Mouse (Mus musculus): ENCODE data around the gene Med24. TPM values are rescaled to one million over a fixed set of nuclear protein-coding genes. Genes with fewer than 3 reads are reported as not detected.

Gene Med24
- total RNA-seq, 2 experiments from 2014 or later = 14.7 to 30.6 TPM

GRCm38 (mm10) chr11:98766346-98766745, 37.1 kb upstream of the Med24 start:
- no peak for ATAC-seq (replicated peaks; ENCODE audit: low FRiP score, poor library complexity, severe bottlenecking)

GRCm38 (mm10) chr11:98765421-98766309, 36.4 kb upstream of the Med24 start:
- ATAC-seq (replicated peaks; ENCODE audit: low FRiP score, poor library complexity, severe bottlenecking) = no peak

- no peak for ATAC-seq (replicated peaks; ENCODE audit: low FRiP score, poor library complexity, severe bottlenecking)
Observed at GRCm38 (mm10) chr11:98764746-98765145, 35.5 kb upstream of the Med24 start.

GRCm38 (mm10) chr11:98764091-98764490, 34.9 kb upstream of the Med24 start:
- no peak for ATAC-seq (replicated peaks; ENCODE audit: low FRiP score, poor library complexity, severe bottlenecking)

DNA sequence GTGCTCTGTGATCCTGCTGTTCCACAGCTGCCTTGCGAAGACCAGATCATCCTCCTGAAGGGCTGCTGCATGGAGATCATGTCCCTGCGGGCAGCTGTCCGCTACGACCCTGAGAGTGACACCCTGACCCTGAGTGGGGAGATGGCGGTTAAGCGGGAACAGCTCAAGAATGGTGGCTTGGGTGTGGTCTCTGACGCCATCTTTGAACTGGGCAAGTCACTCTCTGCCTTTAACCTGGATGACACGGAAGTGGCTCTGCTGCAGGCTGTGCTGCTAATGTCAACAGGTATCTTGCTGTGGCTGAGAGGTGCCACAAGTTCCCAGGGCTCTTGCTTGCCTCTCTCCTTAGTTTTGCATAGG, 34.2 kb upstream of the Med24 start:
- ATAC-seq (replicated peaks; ENCODE audit: low FRiP score, poor library complexity, severe bottlenecking) = no peak

- ATAC-seq (replicated peaks; ENCODE audit: low FRiP score, poor library complexity, severe bottlenecking) = no peak
Observed at GRCm38 (mm10) chr11:98762756-98763501, 33.7 kb upstream of the Med24 start.

DNA sequence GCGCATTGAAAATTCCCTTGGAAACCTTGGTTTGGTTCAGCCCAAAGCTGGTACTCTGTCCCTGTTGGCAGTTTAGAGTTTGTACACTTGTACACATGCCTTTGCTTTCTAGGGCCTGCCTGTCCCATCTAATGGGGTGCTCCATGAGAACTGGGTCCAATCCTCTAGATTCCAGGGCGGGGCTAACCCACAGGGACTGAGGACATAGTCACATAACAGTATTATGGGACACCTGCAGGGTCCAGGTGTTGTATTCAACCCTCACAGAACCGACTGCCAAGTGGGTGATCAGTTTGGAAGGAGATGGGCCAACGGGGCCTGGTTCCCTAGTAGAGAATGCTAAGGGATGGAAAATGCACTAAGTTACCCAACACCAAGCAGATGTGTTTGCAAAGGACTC, 32.7 kb upstream of the Med24 start:
- no peak for ATAC-seq (replicated peaks; ENCODE audit: low FRiP score, poor library complexity, severe bottlenecking)

DNA sequence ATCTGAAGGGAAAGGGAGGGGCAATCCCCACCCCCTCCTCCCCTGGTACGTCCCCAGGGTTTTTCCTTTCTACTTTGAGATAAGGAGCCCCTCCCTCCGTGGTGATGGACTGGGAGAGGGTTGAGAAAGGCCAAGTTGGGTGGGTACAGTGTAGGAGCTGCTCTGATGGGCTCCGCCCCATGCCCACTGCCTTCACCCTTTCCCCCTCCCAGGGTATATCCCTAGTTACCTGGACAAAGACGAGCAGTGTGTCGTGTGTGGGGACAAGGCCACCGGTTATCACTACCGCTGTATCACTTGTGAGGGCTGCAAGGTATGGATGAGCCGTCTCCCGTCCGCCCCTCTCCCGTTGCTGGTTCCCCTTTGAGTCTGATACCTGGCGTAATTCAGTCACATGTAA, 27.5 kb upstream of the Med24 start:
- ATAC-seq (replicated peaks; ENCODE audit: low FRiP score, poor library complexity, severe bottlenecking) = no peak

GRCm38 (mm10) chr11:98755726-98756380, 26.6 kb upstream of the Med24 start:
- ATAC-seq (replicated peaks; ENCODE audit: low FRiP score, poor library complexity, severe bottlenecking) = no peak

- peak; percentile 76 for ATAC-seq (replicated peaks; ENCODE audit: low FRiP score, poor library complexity, severe bottlenecking)
Observed at GRCm38 (mm10) chr11:98754621-98755181, 25.5 kb upstream of the Med24 start.

- ATAC-seq (replicated peaks; ENCODE audit: low FRiP score, poor library complexity, severe bottlenecking) = no peak
Observed at GRCm38 (mm10) chr11:98754151-98754620, 25.0 kb upstream of the Med24 start.

GRCm38 (mm10) chr11:98753264-98753663, 24.0 kb upstream of the Med24 start:
- ATAC-seq (replicated peaks; ENCODE audit: low FRiP score, poor library complexity, severe bottlenecking) = no peak

GRCm38 (mm10) chr11:98752562-98753140, 23.4 kb upstream of the Med24 start:
- ATAC-seq (replicated peaks; ENCODE audit: low FRiP score, poor library complexity, severe bottlenecking) = no peak

DNA sequence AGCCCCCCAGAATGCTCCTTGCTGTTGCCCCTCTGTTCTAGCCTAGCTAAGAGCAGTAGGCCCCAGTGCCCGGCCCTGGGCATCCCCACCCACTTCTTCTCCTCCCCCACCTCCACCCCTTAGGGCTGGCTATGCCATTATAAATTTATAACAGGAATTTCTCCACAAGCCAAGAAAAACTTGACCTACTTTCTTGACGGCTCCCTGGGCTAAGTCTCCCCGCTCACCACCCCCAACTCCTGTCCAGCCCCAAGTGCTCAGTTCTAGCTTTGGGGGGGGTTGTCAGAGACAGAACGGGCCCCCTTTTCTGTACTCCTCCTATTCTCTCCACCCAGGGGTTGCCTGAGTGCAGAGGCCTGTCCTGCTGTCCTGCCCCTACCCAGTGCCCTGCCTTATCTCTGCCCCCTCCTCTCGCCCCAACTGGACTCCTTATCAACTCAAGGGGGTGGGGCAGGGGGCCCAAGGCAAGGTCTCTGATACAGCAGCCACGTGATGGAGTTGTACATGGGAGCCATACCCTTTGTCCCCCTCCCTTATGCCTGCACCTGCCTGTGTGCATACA, 22.1 kb upstream of the Med24 start:
- ATAC-seq (replicated peaks; ENCODE audit: low FRiP score, poor library complexity, severe bottlenecking) = no peak

GRCm38 (mm10) chr11:98750351-98751201, 21.3 kb upstream of the Med24 start:
- ATAC-seq (replicated peaks; ENCODE audit: low FRiP score, poor library complexity, severe bottlenecking) = peak; percentile 13; the same call in 1 of the 2 replicates

GRCm38 (mm10) chr11:98749716-98750115, 20.5 kb upstream of the Med24 start:
- ATAC-seq (replicated peaks; ENCODE audit: low FRiP score, poor library complexity, severe bottlenecking) = no peak

- ATAC-seq (replicated peaks; ENCODE audit: low FRiP score, poor library complexity, severe bottlenecking) = no peak
Observed at GRCm38 (mm10) chr11:98748506-98749416, 19.5 kb upstream of the Med24 start.

Measured in erythroid progenitor cell, adult 5-6 weeks (primary cell).